Mouse (Mus musculus): ENCODE results near the gene Ppp3cb. TPM values are rescaled to one million over a fixed set of nuclear protein-coding genes. Genes with fewer than 3 reads are reported as not detected.
A peak's percentile ranks its signal among the peaks of the same experiment; 100 is the strongest.

The Ppp3cb gene
- total RNA-seq, 2 experiments from 2014 or later, result 71.7 to 79.0 TPM

DNA sequence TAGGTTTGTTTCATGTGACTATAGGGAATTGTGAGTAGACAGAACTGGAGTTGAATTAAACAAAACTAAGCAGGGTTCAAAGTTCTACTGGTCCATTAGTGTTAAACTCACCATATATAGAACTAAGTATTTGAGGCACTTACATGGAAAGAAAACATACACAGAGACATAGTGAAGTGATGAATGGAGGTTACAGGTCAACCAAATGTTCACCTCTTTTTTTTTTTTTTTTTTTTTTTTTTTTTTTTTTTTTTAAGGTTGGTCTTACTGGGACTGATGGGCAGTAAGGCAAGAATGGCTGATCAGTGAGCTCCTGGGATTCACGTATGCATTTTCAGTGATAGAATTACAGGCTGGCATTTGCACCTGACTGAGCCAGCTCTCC lies 66.2 kb downstream of the Ppp3cb start:
- no peak for DNase-seq

DNA sequence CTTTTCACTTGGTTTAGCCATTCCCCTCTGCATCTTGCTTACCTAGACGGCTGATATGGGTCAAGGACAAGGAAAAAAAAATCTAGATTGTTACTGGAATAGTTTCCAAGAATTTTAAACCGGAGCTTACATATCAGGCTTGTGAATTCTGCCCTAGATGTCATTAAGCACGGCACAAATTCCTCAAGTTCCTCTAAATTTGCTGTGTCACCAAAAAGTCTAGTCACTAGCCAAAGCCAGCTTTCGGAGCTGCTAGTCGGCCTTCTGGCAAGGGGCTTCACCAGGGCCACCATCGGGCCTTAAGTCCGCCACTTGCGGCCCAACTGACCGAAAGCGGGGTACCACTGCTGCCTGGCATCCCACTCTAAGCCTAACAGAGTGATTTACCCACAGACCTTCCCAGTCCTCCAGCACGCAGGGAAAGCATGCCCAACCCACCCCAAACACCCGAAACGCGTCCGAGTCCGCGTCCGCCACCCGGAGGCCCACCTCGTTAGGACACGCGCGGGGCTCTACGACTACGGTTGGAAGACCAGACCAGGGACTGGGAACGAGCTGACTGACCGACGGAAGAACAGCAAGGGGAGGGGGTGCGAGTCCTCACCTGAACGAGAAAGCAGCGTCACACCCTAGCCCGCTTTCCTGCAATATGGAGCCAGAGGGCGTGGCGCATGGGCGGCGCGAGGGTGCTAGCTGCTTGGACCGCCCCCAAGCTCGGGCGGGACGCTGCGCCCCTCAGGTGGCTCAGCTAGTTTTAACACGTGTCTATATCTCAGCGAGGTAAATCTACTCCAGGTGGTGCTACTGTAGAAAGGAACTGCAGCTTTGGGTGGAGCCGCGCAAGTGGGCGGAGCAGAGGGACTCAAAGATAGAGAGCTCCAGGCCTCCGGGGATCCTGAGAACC lies 66.8 kb downstream of the Ppp3cb start, which contains the start of gene Anxa7:
TSS of gene Anxa7 (minus strand) at position 843 of the 904 bp plus-strand sequence.
- DNase-seq, result peak; percentile 75

DNA sequence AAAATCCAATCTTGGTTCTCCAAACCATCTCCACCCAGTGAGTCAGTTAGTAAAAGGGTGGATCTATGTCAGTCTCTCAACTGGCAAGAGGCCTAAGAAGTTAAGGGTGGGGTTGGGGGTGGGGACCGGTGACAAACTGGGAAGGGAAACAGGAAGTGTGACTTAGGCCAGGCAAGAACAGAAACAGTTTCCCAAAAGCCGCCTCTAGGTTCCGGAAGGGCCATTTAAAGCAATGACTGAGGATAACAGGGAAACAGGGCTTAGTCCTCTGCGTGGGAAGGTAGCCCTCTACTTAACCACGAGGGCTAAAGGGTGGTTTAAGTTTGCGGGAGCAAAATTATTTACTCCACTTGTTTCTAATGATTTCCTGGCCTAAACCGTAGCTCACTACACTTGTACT lies 67.6 kb downstream of the Ppp3cb start:
- DNase-seq, result peak; percentile 55

DNA sequence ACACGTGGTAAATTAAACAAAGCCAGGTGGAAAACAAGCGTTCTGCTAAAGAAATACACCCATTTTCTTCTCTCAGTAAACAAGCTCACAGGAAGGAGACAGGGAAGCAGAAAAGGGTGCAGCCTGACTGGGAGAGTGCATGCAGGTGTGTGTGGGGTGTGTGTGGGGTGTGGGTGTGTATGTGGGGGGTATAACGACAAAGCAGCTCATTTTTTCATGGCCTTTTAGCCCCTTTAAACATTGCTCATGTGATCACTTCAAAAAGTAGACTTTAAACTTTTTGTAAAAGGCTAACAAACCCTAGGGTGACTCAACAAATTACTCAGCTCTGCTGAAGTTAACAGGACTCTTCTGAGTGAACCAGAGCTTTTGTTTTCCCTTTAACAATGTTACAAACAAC lies 68.0 kb downstream of the Ppp3cb start:
- DNase-seq, result no peak

DNA sequence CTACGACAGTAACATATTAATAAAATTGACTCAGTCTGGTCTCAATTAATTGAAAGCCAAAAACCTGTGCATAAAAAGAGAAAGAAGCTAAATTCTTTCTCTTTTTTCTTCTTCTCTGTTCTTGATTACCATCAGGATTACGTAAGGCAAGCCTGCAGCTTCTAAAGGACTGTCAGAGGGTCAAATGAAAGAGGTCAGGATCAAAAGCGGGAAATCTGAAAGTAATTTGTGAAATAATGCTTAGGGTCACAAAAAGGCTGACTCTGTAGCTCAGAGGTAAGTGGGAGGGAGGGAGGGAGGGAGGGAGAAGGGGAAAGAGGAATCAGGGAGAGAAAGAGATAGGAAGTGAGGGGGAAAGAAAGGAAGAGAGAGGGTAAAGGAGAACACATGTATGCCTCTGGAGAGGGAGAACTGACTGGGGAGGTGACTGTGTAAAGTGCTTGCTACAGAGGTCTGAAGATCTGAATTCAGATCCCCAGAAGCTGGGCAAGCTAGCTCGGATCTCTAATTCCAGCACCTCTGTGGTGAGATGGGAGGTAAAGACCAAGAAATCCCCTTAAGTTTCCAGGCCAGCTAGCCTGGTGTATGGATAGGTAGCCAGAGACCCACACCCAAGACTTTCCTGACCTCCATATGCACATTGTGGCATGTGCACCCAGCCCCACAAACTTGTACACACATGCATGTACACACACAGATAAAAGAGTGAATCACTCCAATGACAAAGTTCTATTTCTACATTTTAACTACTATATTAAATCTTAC lies 68.9 kb downstream of the Ppp3cb start:
- DNase-seq, result no peak

DNA sequence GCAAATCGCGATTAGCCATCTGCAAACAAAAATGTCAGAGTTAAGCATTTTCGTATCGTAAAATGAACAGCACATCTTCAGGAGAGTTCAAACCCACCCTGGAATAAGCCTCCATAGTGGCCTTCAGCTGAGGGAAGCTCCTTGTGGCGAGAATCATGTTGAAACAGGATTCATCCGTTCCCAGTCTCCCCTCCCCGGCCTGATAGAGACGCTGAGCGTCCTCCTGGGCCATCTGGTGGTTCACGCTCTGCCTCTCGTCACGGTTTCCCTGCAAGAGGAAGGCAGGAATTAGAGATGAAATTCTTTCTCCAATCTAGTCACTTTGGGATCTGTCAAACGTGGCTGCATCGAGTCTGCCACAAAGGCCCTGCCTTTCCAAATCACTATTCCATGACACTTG lies 86.2 kb downstream of the Ppp3cb start:
- DNase-seq, result no peak

DNA sequence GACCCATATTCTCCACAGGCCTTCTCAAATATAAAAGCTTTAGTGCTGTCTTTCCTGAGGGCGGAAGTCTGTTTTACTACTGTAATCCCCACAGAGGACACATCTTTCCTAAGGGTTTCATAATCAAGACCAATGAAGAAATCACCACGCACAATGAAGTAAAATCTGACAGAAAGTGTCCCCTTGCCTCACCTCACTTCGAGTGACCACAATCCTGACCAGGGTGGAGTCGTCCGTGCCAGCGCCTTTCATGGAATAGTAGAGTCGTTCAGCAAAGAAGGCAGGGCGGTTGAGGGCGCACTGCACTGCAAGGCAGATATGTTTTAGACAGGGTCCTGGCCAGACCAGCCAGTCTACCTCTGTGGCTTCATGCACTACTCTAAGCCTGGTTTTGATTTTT lies 88.0 kb downstream of the Ppp3cb start:
- no peak for DNase-seq

DNA sequence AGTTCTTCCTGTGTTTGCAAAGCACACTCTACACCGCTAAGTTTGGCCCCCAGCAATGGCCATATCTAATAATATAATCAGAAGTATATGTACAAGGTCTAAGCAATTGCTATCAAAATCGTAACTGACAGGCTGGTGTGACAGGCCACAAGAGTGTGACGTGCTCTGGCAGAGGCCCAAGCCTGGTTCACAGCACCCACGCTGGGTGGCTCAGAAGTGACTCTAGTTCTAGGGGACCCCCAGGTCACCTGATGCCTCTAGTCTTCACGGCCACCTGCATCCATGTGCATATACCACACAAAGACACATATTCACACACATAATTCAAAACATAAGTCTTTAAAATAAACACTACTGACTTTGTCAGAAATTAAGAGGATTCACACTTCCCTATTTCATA lies 93.4 kb downstream of the Ppp3cb start:
- DNase-seq, result no peak

DNA sequence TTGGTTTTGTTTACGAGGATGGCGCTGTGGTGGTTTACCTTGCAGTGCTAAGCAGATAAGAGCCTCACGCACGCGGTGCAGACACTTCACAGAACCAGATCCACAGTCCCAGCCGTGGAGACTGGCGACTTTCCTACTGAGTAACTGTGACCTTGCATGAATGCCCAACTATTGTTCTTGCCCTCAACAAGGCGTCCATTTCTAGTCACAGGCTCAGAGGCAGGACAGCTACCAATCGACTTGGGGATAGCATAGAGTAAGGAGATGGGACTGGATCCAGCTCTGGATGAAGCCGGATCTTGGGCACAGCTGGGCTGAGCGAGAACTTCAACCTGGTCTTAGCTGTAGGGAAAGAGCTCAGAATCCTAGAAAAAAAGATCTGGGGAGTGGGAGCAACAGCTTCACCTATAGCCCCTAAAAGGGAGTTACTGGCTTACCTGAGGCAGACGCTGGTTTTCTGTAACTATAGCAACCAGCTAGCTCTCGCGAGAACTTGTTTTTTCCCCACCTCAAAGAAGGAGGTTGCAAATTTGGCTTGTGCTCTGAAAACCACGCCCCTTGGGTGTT lies 94.5 kb downstream of the Ppp3cb start, which contains the start of gene Cfap70:
TSS of gene Cfap70 (minus strand) at position 462 of the 567 bp plus-strand sequence.
- peak; percentile 70 for DNase-seq

DNA sequence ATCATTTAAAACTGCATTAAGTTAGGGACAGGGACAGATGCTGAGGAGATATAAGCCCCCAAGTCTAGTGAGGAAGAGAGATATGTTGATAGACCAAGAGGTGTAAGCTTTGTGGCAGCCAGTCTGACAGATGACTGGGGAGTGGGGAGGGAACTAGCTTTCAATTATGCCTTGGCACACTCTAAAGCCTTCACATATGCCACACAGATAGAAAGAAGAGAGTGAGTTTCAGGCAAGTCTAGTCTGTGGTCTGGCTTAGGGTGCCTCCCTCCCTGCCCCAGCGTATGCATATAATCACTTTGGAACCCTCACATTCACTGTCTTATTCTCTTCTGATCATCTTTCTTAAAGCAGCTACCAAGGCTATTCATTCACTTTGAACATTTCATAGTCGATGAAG lies 95.1 kb downstream of the Ppp3cb start:
- no peak for DNase-seq

Other genes with a start within 250 kb of the Ppp3cb start
- 10 to 100 TPM; 33.6 to 35.7 TPM for gene Ecd, start 198.5 kb downstream of the Ppp3cb start, total RNA-seq (2021)
- gene Fam149b, start 198.4 kb downstream of the Ppp3cb start, total RNA-seq (2021), result 10 to 100 TPM; 34.4 to 35.8 TPM
- 10 to 100 TPM; 39.7 to 42.5 TPM for gene Dnajc9, start 157.7 kb downstream of the Ppp3cb start, total RNA-seq (2021)
- gene Mrps16, start 152.9 kb downstream of the Ppp3cb start, total RNA-seq (2021), result 10 to 100 TPM; 68.8 to 70.0 TPM
- under 1 TPM; 0.29 to 0.54 TPM for gene Cfap70, start 94.3 kb downstream of the Ppp3cb start, total RNA-seq (2021)
- gene Anxa7, start 66.4 kb downstream of the Ppp3cb start, total RNA-seq (2021), result 10 to 100 TPM; 49.5 to 57.1 TPM
- gene Mss51, start 49.7 kb downstream of the Ppp3cb start, total RNA-seq (2021), result 1 to 10 TPM in 1 of 2 experiments, under 1 TPM in 1; 0.97 to 1.2 TPM
- 10 to 100 TPM; 15.2 to 15.4 TPM for gene Usp54, start 94.5 kb upstream of the Ppp3cb start, total RNA-seq (2021)
- gene Myoz1, start 110.0 kb upstream of the Ppp3cb start, total RNA-seq (2021), result 1 to 10 TPM; 5.6 to 7.5 TPM
- gene Synpo2l, start 121.8 kb upstream of the Ppp3cb start, total RNA-seq (2021), result 100 to 1,000 TPM; 230 to 272 TPM
- gene Sec24c, start 127.7 kb upstream of the Ppp3cb start, total RNA-seq (2021), result 100 to 1,000 TPM in 1 of 2 experiments, 10 to 100 TPM in 1; 96.3 to 110 TPM
- 10 to 100 TPM; 11.4 to 11.8 TPM for gene Fut11, start 148.4 kb upstream of the Ppp3cb start, total RNA-seq (2021)
- 100 to 1,000 TPM in 1 of 2 experiments, 10 to 100 TPM in 1; 87.0 to 104 TPM for gene Chchd1, start 156.4 kb upstream of the Ppp3cb start, total RNA-seq (2021)
- gene Zswim8, start 161.0 kb upstream of the Ppp3cb start, total RNA-seq (2021), result 10 to 100 TPM; 81.7 to 83.6 TPM
- 10 to 100 TPM; 18.2 to 18.3 TPM for gene Ndst2, start 188.0 kb upstream of the Ppp3cb start, total RNA-seq (2021)
- gene Camk2g, start 247.5 kb upstream of the Ppp3cb start, total RNA-seq (2021), result 10 to 100 TPM; 58.3 to 65.2 TPM